Comparison of ENCODE assay signal across 14 mouse cellular contexts in genomic region chr2:10204301-10204700, GRCm38 (mm10).
"Had no signal": no experiment of that assay in that cellular context is flagged by ENCODE, and none has a peak within 500 bp of the region (broad histone marks: within the 10 kb centered on the region; RNA-seq: fewer than 3 reads in every experiment).

No protein-coding gene starts in this region.

- H3K36me3 ChIP-seq: kidney, embryonic 15.5 days; liver, embryonic 13.5 days; midbrain, embryonic 12.5 days; midbrain, embryonic 15.5 days had no signal

- H3K9me3 ChIP-seq: kidney, embryonic 15.5 days; liver, embryonic 13.5 days; midbrain, embryonic 12.5 days; midbrain, embryonic 15.5 days had no signal

- H3K9ac ChIP-seq: kidney, embryonic 15.5 days; liver, embryonic 13.5 days; midbrain, embryonic 12.5 days; midbrain, embryonic 15.5 days had no signal

- H3K4me2 ChIP-seq: kidney, embryonic 15.5 days; liver, embryonic 13.5 days; midbrain, embryonic 12.5 days; midbrain, embryonic 15.5 days had no signal

- H3K4me1 ChIP-seq: kidney, embryonic 15.5 days; liver, embryonic 13.5 days; megakaryocyte, embryonic 14.5 days; midbrain, embryonic 12.5 days; midbrain, embryonic 15.5 days had no signal

- DNase-seq: kidney, adult 2 months; kidney, postnatal 10 days; kidney, postnatal 36 days; layer of hippocampus, postnatal 36 days; liver, embryonic 13.5 days; lung, adult 2 months; lung, postnatal 36 days; thymus, adult 18-20 months; thymus, postnatal 36 days had no signal

- H3K27me3 ChIP-seq: kidney, embryonic 15.5 days; liver, embryonic 13.5 days; megakaryocyte, embryonic 14.5 days; midbrain, embryonic 15.5 days had no signal

- ATAC-seq: midbrain, embryonic 15.5 days had no signal

- H3K4me3 ChIP-seq: kidney, embryonic 15.5 days; left cerebral cortex, adult 2 months; liver, embryonic 13.5 days; megakaryocyte, embryonic 14.5 days; midbrain, embryonic 12.5 days; midbrain, embryonic 15.5 days had no signal

- H3K27ac ChIP-seq: kidney, embryonic 15.5 days; left cerebral cortex, adult 2 months; liver, embryonic 13.5 days; midbrain, embryonic 12.5 days; midbrain, embryonic 15.5 days had no signal
